ENCODE assay signal across 9 mouse cellular contexts in genomic region chr2:144452364-144453008, GRCm38 (mm10).
DNase-seq lines count a peak whose midpoint lies in the region; ATAC-seq and TF ChIP-seq lines count a peak whose summit lies in the region.
"Had no signal": no experiment of that assay in that cellular context is flagged by ENCODE, and none has a peak within 500 bp of the region (broad histone marks: within the 10 kb centered on the region; RNA-seq: fewer than 3 reads in every experiment).

No protein-coding gene starts in this region.

- H3K79me2 ChIP-seq in CH12.LX (replicated peaks; ENCODE audit: control insufficient read depth, extremely low read depth, insufficient read depth, poor library complexity, severe bottlenecking): no peaks in the 10 kb centered on the region

- H3K4me1 ChIP-seq in CH12.LX (ENCODE audit: control insufficient read depth in 1 of 2, insufficient read depth in 2 of 2): 0 out of 4 replicates have a peak, but pooled peaks cover 0 to 2% of the 10 kb centered on the region in 2 experiments
- H3K4me1 ChIP-seq in forebrain, embryonic 12.5 days: no peaks in the 10 kb centered on the region
- H3K4me1 ChIP-seq in liver, embryonic 13.5 days (replicated peaks): no peaks in the 10 kb centered on the region
- H3K4me1 ChIP-seq in neural tube, embryonic 12.5 days: no peaks in the 10 kb centered on the region
- no peaks in the 10 kb centered on the region for H3K4me1 ChIP-seq in stomach, postnatal 0 days (replicated peaks; ENCODE audit: control insufficient read depth, insufficient read depth)
- H3K4me1 ChIP-seq: embryonic facial prominence, embryonic 15.5 days had no signal

- H3K4me2 ChIP-seq in CH12.LX (ENCODE audit: insufficient read depth, low read depth, poor library complexity, severe bottlenecking): no peak overlapping the region
- no peak overlapping the region for H3K4me2 ChIP-seq in forebrain, embryonic 12.5 days
- H3K4me2 ChIP-seq in liver, embryonic 13.5 days: no peak overlapping the region
- H3K4me2 ChIP-seq in neural tube, embryonic 12.5 days (replicated peaks): no peak overlapping the region
- no peak overlapping the region for H3K4me2 ChIP-seq in stomach, postnatal 0 days (replicated peaks; ENCODE audit: low read depth)
- H3K4me2 ChIP-seq: embryonic facial prominence, embryonic 15.5 days had no signal

- dilution Hi-C loops in CH12.LX (cut with MboI; ENCODE audit: extremely low pct_ligation_motif_present, extremely low pct_unique_long_range_greater_than_20kb, low sequenced_read_pairs): no loop called here

- no peak for TF ChIP-seq POLR2A in CH12.LX (IDR thresholded peaks at IDR 0.05; ENCODE audit: low read depth, low read length)

- WGBS in forebrain, embryonic 12.5 days: 15% methylated on average over 8 of the region's 8 CpGs
- 6% methylated on average over 8 of the region's 8 CpGs for WGBS in liver, embryonic 13.5 days (ENCODE audit: insufficient replicate concordance)
- WGBS in neural tube, embryonic 12.5 days: 15% methylated on average over 8 of the region's 8 CpGs
- WGBS in stomach, postnatal 0 days: 11% methylated on average over 8 of the region's 8 CpGs

- H3K9ac ChIP-seq in CH12.LX (ENCODE audit: insufficient read depth, low read depth): no peak overlapping the region
- no peak overlapping the region for H3K9ac ChIP-seq in forebrain, embryonic 12.5 days
- H3K9ac ChIP-seq in liver, embryonic 13.5 days: no peak overlapping the region
- no peak overlapping the region for H3K9ac ChIP-seq in neural tube, embryonic 12.5 days
- H3K9ac ChIP-seq in stomach, postnatal 0 days (ENCODE audit: low read length): no peak overlapping the region
- H3K9ac ChIP-seq: embryonic facial prominence, embryonic 15.5 days had no signal

- TF ChIP-seq EP300 in CH12.LX (IDR thresholded peaks at IDR 0.05; ENCODE audit: low read length): no peak
- no peak for TF ChIP-seq EP300 in stomach, postnatal 0 days (optimal IDR thresholded peaks at IDR 0.05)

- H3K36me3 ChIP-seq in CH12.LX (replicated peaks in 1 of 2; ENCODE audit: control insufficient read depth in 1 of 2, insufficient read depth in 1 of 2, low read length in 1 of 2): no peaks in the 10 kb centered on the region
- no peaks in the 10 kb centered on the region for H3K36me3 ChIP-seq in forebrain, embryonic 12.5 days (replicated peaks)
- no peaks in the 10 kb centered on the region for H3K36me3 ChIP-seq in liver, embryonic 13.5 days
- H3K36me3 ChIP-seq in neural tube, embryonic 12.5 days: no peaks in the 10 kb centered on the region
- no peaks in the 10 kb centered on the region for H3K36me3 ChIP-seq in stomach, postnatal 0 days (ENCODE audit: control insufficient read depth, insufficient read depth, low read length)
- H3K36me3 ChIP-seq: embryonic facial prominence, embryonic 15.5 days had no signal

- peak; percentile 85 to 92 for TF ChIP-seq CTCF in CH12.LX (conservative IDR thresholded peaks at IDR 0.05 in 1 of 2, IDR thresholded peaks at IDR 0.05 in 1 of 2; ENCODE audit: low read depth in 2 of 2, low read length in 2 of 2)
- TF ChIP-seq CTCF in stomach, postnatal 0 days (IDR thresholded peaks at IDR 0.05; ENCODE audit: low read depth): peak; percentile 94

- no peak overlapping the region for H3K4me3 ChIP-seq in CH12.LX (replicated peaks in 1 of 3; ENCODE audit: low read depth in 2 of 3, low read length in 2 of 3, poor library complexity in 1 of 3)
- H3K4me3 ChIP-seq in forebrain, embryonic 12.5 days (replicated peaks): no peak overlapping the region
- H3K4me3 ChIP-seq in liver, embryonic 13.5 days (replicated peaks): no peak overlapping the region
- no peak overlapping the region for H3K4me3 ChIP-seq in neural tube, embryonic 12.5 days
- no peak overlapping the region for H3K4me3 ChIP-seq in stomach, postnatal 0 days (ENCODE audit: low read depth, low read length)
- H3K4me3 ChIP-seq: embryonic facial prominence, embryonic 15.5 days had no signal

- in situ Hi-C loops in CH12.LX (cut with MboI; ENCODE audit: low pct_ligation_motif_present, low pct_unique_long_range_greater_than_20kb, low sequenced_read_pairs): loop anchor here (10.0 kb wide), 1 partner anchor 608 kb away; no protein-coding TSS in a partner anchor

- H3K27ac ChIP-seq in CH12.LX (ENCODE audit: insufficient read depth, low read depth): no peak overlapping the region
- H3K27ac ChIP-seq in forebrain, embryonic 12.5 days: no peak overlapping the region
- H3K27ac ChIP-seq in liver, embryonic 13.5 days: no peak overlapping the region
- H3K27ac ChIP-seq in neural tube, embryonic 12.5 days: no peak overlapping the region
- H3K27ac ChIP-seq in stomach, postnatal 0 days (replicated peaks): no peak overlapping the region
- H3K27ac ChIP-seq: embryonic facial prominence, embryonic 15.5 days had no signal

- intact Hi-C loops in heart, postnatal 14 days (cut with DNase I): loop anchor here (5.0 kb wide), 4 partner anchors 100 to 1340 kb away; no protein-coding TSS in a partner anchor

- no peaks in the 10 kb centered on the region for H3K9me3 ChIP-seq in CH12.LX (replicated peaks; ENCODE audit: low read length)
- no peaks in the 10 kb centered on the region for H3K9me3 ChIP-seq in forebrain, embryonic 12.5 days
- H3K9me3 ChIP-seq in liver, embryonic 13.5 days (replicated peaks): no peaks in the 10 kb centered on the region
- H3K9me3 ChIP-seq in neural tube, embryonic 12.5 days: no peaks in the 10 kb centered on the region
- no peaks in the 10 kb centered on the region for H3K9me3 ChIP-seq in stomach, postnatal 0 days (ENCODE audit: control insufficient read depth, low read length)
- H3K9me3 ChIP-seq: embryonic facial prominence, embryonic 15.5 days had no signal

- peak; percentile 81 for DNase-seq in CH12.LX (ENCODE audit: extremely low read depth)
- DNase-seq in c-Kit-negative CD71-positive TER-119-positive erythroid progenitor cells, embryonic 14.5 days (ENCODE audit: low read depth, low spot score): peak; percentile 36
- DNase-seq in heart, postnatal 14 days: peak; percentile 77 to 89
- peak; percentile 78 to 89 for DNase-seq in kidney, postnatal 36 days
- peak; percentile 27 for DNase-seq in liver, embryonic 13.5 days
- peak; percentile 81 for DNase-seq in stomach, postnatal 0 days (ENCODE audit: low spot score)

- H3K27me3 ChIP-seq in CH12.LX (replicated peaks): peaks cover 3% of the 10 kb centered on the region
- peaks cover 21% of the 10 kb centered on the region for H3K27me3 ChIP-seq in forebrain, embryonic 12.5 days
- peaks cover 13% of the 10 kb centered on the region; the same call in 1 of the 2 replicates for H3K27me3 ChIP-seq in liver, embryonic 13.5 days
- peaks cover 3% of the 10 kb centered on the region; the same call in 1 of the 2 replicates for H3K27me3 ChIP-seq in neural tube, embryonic 12.5 days (replicated peaks)
- H3K27me3 ChIP-seq in stomach, postnatal 0 days (ENCODE audit: control insufficient read depth, insufficient read depth, low read length): no peaks in the 10 kb centered on the region

- ATAC-seq in forebrain, embryonic 12.5 days (ENCODE audit: low FRiP score): peak; percentile 64; the same call in 1 of the 2 replicates
- ATAC-seq in liver, embryonic 13.5 days (ENCODE audit: low read depth): 0 out of 2 replicates have a peak, but pooled peaks have one; percentile 41
- ATAC-seq in neural tube, embryonic 12.5 days (ENCODE audit: low FRiP score, low read depth): peak; percentile 63
- ATAC-seq in stomach, postnatal 0 days (ENCODE audit: low FRiP score, low TSS enrichment): peak; percentile 81

- TF ChIP-seq RAD21 in CH12.LX (IDR thresholded peaks at IDR 0.05; ENCODE audit: low read depth, low read length): peak; percentile 89

TF ChIP-seq in CH12.LX, 34 proteins besides CTCF, POLR2A, EP300 and RAD21:
- TF ChIP-seq MAFK (IDR thresholded peaks at IDR 0.05; ENCODE audit: insufficient replicate concordance, low read length) (no peak), TCF12 (IDR thresholded peaks at IDR 0.05; ENCODE audit: low read depth, low read length) (0 out of 2 replicates have a peak, but pooled peaks have one; percentile 7), SMC3 (IDR thresholded peaks at IDR 0.05; ENCODE audit: low read depth, low read length) (peak; percentile 67)

Comparison
In these comparisons a context has a peak if more than half of its experiments do, and no peak if none do; other contexts are left out.
1. DNase-seq: peak in every context shown above with its lines; median percentile 84 in kidney, postnatal 36 days; 83 in heart, postnatal 14 days; 81 in CH12.LX; 81 in stomach, postnatal 0 days; 36 in c-Kit-negative CD71-positive TER-119-positive erythroid progenitor cells, embryonic 14.5 days; 27 in liver, embryonic 13.5 days.